Mouse (Mus musculus) spleen, postnatal 14 days (tissue): ENCODE results near the gene Erc2.

Experiments
- DNase-seq, 2 experiments: peaks; one replicate each; pipeline ENCODE4 v3.0.0; 2021 to 2022; ENCODE audit warnings: low spot score in 2 of 2

Gene Erc2

DNA sequence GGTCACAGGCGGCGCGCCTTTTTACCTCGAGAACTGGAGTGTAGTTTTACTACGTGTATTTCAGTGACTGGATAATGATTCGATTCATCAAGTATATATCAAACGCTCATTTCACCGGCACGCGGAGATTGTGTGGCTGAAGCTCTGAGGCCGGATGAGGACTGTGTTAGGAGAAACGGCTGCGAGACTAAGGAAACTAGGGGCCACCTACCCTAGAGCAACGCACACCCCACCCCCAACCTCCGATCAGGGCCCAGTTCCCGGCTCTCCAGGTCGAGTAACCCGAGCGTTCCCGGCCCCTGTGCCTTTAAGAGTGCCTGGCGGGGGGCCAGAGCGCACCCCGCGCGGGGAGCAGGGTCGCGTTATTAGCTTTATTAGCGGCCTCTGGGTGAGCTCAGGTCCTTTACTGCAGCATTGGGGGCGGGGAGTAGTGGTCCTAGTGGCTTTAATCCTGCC lies 884.2 kb downstream of the Erc2 start:
- DNase-seq, result no peak

DNA sequence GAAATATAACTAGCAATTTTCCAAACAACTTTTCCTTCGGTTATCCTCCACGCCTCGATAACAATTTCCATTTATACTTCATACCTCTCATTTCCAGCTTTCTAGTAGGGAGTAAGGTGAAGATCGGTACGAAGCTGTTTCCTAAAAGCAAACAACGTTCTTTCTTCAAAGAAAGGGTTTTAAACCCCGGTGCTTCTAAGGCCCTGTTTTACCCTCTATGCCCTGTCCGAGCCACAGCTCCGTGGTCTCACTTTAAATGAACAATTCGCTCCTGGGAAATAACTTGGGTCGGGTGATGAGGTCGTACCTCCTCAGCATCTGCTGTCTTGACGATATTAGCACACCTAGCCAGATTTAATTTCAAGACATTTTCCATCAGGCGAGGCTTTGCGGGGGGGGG lies 884.8 kb downstream of the Erc2 start:
- DNase-seq, result no peak

DNA sequence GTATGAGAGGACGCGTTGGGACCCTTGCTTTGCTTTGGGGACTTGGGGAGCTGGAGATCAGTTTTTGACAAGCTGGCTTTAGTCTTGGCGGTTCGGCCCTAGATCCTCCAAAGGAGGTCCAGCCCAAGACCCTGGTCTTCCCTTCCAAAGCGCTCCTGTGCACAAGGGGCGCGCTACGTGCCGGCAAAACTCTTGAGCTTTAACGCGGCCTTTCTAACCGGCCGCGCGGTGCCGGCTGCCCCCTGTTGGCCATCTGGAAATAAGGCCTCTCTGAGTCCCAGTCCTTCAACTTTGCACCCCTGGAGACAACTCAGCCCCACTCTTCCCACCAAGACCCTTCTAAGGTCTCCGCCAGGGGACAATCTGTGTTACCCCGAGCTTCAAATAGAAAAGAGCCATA lies 885.2 kb downstream of the Erc2 start:
- DNase-seq, result no peak

DNA sequence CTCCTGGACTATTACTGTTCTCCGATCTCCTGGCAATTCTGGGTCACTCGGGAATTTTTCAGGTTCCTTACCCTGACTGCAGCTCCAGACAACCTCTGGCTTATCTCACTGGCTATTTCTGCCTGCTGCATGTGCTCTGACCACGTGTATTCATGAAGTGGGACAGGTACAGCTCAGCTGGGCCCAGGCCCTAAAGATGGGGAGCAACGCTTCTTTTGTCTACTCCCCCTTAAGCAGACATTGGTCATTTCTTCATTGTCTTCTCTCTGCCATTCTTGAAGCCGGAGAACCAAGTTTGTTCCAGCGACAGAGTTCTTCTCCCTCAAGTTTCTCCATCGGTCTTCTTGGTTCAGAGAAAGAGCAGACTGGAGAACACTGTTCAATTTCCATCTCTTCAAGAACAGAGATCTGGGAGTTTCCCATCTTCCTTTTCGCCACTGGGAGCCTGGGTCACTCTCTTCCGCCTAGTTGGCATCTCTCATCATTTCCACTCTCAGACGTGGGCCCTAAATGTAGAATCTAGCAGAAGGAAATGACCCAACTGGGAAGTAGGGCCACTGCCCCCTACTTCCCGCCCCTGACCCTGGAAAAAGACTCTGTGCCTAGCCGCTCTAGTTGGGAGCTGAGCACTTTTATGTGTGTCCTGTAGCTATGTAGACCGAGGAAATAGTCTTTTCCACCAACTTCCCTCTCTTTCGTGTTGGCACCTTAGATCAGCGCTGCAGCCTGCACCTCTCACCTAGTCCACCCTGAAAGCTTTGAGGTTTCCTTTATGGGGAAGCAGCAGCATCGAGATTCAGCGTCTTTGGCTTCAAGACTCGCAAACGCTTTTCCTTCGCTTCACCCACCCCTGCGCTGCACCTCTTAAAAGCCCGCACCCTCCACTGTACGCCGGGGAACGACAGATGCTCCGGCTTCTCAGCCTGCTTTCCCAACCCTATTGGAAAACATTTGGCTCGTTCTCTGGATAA lies 886.3 kb downstream of the Erc2 start:
- no peak for DNase-seq

DNA sequence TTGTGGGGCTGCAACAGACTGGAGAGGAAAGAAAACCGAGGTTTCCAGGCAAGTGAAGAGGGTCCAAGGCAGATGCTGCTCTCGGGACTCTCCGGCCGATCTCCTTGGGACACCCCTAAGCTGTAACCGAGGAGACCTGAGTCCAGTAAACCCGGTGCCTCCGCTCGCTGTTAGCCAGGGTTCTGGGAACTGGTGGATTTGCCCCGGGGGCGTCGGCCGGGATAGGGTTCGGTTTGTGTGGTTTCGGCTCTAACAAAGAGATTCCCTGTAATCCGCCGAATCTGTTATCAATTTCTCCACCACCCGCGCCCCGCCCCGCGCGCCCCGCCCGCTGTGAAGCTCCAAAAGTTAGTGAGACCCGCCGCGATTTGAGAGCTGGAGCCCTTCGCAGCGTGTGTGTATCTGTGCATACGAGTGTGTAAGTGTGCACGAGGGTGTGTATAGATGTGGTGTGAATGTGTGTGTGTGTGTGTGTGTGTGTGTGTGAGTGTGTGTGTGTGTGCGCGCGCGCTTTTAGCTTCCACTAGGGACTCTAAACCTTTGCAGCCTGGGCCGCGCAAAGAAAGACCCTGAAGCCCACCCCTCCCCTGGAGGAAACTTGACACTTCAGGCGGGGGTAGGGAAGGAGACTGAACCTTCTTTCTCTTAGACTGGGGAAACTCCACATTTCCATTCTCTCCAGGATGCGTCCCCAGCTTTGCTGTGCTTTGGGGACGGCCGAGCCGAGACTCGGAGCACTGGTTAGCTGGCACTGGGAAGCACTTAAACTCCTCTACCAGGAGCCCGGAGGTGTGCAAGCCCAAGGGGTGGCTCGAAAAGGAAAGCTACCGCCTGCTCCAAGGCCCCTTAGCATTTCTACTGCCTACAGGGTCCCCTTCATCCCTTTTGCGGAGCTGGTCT lies 887.5 kb downstream of the Erc2 start:
- no peak for DNase-seq

DNA sequence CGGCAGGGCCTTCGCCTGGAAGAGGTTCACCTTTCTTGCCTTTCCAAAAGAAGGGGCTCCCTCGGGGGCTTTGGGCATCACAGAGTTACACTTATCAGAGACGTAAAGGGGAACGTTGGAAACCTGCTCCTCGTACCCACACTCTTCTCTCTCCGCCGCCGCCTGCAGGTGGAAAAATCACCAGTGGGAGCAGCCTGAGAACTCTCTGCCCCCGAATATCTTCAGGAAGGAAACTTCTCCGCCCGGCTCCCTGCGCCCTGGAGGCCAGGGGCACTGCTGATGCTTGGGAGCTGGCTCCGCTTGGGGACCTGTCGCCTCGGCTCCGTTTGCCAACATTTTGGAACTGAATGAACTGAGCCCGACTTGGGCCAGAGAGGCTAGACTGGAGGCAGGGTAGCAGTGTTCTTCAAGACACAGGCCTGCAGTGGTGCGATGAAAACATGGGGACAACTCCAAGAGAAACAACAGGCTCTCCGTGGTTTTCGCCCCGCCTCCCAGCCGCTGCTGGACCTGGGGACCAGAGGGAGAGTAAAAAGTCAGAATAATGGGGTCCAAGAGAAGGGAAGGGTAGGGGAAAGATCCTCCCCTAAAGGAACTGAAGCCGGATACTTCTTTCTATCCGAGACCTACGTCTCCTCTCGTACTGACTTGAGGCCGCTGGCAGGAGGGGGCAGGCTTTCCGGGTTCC lies 888.3 kb downstream of the Erc2 start:
- DNase-seq, result no peak

DNA sequence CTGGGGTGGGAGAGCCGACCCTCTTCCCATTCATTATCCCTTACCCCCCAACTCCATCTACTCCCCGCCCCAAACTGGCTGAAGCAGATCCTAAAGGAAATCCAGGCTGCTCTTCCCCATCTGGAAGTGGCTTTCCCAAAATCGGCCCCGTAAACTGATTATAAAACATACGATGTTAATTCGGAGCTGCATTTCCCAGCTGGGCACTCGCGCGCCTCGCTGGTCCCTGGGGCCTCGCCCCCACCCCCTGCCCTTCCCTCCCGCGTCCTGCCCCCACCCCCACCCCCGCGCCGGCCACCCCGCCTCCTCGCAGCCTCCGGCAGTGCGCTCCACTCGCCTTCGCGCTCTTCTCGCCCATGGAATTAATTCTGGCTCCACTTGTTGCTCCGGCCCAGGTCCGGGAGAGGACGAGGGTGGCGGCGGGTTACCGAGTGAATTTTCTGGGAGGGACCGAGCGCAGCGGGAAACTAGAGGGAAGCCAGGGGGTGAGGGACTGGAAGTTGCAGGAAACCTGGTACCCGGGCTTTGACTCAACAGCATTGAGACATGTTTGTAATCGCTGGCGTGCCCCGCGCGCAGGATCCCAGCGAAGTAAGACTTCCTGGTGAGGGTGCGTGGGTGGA lies 888.9 kb downstream of the Erc2 start:
- no peak for DNase-seq

DNA sequence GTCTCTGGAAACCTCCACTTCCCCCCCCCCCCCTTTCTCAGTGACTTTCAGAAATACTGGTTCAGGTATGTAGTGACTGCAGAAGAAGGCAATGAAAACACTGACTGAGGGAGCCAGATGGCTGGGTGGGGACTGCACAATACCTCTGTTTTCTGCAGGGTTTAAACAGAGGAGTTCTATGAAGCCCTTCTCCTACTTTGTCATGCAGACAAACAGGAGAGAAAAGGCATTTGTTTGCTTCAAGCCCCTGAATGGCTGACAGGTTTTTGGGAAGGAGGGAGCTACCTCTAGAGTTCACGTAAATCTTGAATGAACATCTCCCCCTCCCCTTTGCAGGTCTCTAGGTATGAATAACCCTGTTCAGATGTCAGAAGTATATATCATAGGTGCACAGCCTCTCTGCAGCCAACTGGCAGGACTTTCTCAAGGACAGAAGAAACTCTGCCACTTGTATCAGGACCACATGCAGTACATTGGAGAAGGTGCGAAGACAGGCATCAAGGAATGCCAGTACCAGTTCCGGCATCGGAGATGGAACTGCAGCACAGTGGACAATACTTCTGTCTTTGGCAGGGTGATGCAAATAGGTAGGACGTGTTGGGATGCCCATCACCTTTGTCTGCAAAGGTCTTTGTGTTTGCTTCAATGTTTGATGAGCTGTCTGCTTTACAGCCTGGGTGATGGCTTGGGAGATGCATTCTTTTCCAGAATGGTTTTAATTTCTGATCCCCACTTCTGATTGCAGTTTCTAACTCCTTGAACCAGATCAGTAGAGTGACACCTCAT lies 890.8 kb downstream of the Erc2 start:
- DNase-seq, result no peak

DNA sequence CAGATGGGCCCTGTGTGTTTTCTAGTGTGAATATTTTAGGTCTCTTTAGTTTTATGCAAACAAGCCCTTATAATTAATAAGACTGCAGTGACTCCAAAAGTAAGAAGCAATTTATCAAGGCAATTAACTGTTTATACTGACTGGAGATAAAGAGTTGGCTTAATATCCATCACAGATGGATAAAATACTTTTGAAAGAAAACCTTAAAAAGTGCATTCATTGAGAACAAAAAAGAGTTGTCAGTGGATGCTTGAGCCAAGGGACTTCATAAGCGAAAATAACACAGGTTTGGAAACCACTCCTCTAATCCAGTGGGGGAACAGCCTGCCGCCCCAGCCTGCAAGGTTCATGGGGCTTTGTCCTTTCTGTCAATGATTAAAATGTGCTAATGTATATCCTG lies 891.9 kb downstream of the Erc2 start:
- no peak for DNase-seq

DNA sequence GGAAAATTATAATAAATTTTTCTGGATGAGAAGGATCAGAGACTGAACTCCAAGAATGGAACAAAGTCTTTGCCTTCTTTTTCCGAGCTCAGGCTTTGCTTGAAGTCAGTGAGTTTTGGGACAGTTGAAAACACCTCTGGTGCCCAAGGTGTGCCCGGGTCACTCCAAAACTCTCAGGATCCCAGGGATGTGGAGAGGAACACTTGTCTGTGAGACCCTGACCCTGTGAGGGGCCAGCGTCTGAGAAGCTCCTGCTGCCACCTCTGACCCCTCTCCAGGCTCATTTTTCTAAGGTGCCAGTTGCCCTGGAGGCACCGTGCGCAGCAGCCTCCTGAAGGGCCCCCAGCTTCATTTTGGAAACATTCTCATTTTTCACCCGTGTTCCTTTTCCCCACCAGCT lies 893.1 kb downstream of the Erc2 start:
- DNase-seq, result no peak

DNA sequence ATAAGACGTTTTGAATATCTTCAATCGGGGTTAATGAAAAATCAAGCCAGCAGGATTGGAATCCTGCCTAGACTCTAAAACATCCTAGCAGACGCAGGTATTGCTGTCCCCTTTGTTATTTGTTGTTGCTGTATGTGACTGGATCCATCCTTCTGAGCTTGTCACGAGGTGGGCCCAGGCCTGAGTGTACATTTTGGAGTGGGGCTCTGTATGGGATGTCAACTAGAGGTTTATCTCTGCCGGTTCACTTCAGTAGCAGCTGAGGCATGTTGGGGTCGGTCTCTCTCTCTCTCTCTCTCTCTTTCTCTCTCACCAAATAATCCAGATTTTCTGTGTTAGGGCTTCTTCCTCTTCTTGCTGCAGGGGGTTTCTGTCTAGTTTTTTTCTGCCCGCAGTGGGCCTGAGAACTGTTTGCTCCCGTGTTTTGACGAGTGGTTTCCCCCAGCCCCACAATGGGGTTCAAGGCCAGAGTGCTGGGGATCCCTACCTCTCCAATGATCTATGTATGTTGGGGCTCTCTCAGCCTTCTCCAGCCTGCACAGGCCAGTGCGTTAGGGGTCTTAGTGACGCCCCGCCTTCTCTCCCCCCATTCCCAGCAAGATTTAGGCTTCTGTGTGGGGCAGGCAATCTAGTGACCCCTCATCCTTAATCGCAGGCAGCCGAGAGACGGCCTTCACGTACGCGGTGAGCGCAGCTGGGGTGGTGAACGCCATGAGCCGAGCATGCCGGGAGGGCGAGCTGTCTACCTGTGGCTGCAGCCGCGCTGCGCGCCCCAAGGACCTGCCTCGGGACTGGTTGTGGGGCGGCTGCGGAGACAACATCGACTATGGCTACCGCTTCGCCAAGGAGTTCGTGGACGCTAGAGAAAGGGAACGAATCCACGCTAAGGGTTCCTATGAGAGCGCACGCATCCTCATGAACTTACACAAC lies 895.7 kb downstream of the Erc2 start:
- no peak for DNase-seq

DNA sequence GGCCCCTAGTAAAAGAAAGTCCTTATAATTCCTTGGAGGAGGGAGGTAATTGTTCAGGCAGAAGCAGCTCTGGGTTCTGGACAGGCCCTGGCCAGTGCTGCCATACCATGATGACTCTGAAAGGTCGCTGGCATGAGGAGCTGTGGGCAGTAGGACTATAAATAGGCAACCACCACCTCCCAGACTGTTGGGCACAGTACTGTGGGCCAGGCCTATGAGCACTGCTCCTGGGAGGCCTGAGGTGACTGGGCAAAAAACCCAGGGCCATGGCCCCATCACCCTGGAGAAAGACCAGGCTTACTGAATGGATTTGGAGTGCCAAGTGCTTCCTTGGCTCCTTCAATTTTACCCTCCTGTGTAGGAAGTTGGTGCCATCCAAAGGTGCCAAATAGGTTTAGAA lies 898.9 kb downstream of the Erc2 start:
- DNase-seq, result no peak

DNA sequence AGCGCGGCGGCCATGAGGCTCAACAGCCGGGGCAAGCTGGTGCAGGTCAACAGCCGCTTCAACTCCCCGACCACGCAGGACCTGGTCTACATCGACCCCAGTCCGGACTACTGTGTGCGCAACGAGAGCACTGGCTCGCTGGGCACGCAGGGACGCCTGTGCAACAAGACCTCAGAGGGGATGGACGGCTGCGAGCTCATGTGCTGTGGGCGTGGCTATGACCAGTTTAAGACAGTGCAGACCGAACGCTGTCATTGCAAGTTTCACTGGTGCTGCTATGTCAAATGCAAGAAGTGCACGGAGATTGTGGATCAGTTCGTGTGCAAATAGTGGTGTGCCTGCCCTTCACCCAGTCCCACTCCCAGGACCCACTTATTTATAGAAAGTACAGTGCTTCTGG lies 900.4 kb downstream of the Erc2 start:
- DNase-seq, result no peak

DNA sequence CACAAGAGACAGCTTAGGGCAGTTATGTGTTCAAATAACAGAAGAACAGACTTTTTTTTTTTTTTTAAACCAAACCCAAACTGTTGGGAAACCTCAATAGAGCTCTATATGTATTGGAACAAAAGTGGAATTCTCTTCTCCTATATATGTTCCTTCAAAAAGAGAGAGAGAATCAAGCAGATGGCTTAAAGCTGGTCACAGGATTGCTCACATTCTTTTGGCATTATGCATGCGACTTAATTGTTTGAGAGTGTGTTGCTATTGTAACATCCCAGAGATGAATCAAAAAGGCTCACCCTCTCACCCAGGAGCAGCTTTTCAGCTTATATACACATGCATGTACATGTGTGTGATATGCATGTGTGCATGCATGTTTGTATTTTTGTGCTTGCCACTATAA lies 903.3 kb downstream of the Erc2 start:
- no peak for DNase-seq
